Mouse (Mus musculus): ENCODE data around the gene Hist1h2bk. TPM values are rescaled to one million over a fixed set of nuclear protein-coding genes. Genes with fewer than 3 reads are reported as not detected.
"Not testable (repeated sequence)": the region's sequence is repeated elsewhere in the genome, so short reads cannot be mapped to it uniquely, and the experiment has no call there.

Hist1h2bk gene
- polyA plus RNA-seq, 1 experiment from 2014 or later: 5.0 TPM

DNA sequence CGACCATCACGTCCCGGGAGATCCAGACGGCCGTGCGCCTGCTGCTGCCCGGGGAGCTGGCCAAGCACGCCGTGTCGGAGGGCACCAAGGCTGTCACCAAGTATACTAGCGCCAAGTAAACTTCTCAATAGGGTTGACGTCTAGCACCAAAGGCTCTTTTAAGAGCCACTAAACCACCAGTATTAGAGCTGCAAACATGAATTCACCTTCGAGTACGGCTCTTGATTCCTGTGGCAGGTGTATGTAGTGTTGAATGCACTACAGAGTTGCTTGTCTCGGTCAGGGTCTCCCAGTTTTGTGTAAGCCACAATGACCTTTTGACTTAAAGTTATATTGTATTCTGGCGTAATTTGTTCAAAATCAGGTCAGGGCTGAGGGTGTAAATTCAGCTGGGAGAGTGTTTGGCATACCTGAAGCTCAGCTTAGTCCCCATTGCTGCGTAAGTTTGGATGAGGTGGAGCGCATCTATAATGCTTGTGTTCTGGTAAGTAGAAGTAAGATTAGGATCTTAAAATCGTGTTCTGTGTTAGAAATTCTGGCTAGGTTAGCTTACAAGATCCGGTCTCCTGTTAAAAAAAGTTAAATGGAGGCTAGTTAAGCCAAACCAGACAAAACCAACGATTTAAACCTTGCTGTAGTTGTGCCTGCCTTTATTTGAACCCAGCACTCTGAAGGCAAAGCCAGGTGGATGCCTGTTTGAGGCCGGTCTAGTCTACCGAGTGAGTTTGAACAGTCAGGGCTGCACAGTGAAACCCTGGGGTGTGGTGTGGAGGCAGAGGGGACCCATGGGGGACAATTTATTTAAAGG is 683 bp downstream of the Hist1h2bk start:
- no peaks in the 10 kb centered on the region for H3K9me3 ChIP-seq
- 2% methylated on average over 23 of the region's 23 CpGs for WGBS
- no peaks in the 10 kb centered on the region for H3K27me3 ChIP-seq (replicated peaks)
- 0 out of 2 replicates have a peak, but pooled peaks cover 5% of the 10 kb centered on the region for H3K4me1 ChIP-seq (replicated peaks)
- no peaks in the 10 kb centered on the region for H3K36me3 ChIP-seq
- peak overlapping the region; percentile 31 for H3K4me3 ChIP-seq (replicated peaks)
- ATAC-seq: peak; percentile 11
- H3K27ac ChIP-seq: peak overlapping the region; percentile 86
- H3K4me2 ChIP-seq (replicated peaks): peak overlapping the region; percentile 68
- peak overlapping the region; percentile 41 for H3K9ac ChIP-seq

DNA sequence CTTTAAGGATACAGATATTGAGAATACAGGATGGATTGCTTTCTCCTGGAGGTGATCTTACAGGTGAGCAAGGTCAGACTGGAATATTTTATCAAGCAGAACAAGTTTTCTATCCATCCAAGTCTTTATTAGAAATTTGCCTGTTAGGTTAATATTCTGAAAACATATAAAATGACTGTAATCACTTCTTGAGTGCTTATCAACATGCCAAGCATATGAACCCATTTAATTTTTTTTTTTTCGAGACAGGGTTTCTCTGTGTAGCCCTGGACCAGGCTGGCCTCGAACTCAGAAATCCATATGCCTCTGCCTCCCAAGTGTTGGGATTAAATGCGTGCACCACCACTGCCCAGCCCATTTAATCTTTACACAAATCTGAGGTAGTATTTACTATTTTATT is 1.3 kb downstream of the Hist1h2bk start:
- Histone ChIP-seq H3K4me2 (replicated peaks) (peak overlapping the region; percentile 68), H3K27ac (peak overlapping the region; percentile 86), H3K4me3 (replicated peaks) (peak overlapping the region; percentile 31), H3K9ac (0 out of 2 replicates have a peak overlapping the region, but pooled peaks have one; percentile 41), H3K36me3 (no peaks in the 10 kb centered on the region), H3K9me3 (no peaks in the 10 kb centered on the region), H3K27me3 (replicated peaks) (no peaks in the 10 kb centered on the region), H3K4me1 (replicated peaks) (0 out of 2 replicates have a peak, but pooled peaks cover 5% of the 10 kb centered on the region)
- ATAC-seq: no peak
- WGBS: 56% methylated on average over 3 of the region's 3 CpGs

DNA sequence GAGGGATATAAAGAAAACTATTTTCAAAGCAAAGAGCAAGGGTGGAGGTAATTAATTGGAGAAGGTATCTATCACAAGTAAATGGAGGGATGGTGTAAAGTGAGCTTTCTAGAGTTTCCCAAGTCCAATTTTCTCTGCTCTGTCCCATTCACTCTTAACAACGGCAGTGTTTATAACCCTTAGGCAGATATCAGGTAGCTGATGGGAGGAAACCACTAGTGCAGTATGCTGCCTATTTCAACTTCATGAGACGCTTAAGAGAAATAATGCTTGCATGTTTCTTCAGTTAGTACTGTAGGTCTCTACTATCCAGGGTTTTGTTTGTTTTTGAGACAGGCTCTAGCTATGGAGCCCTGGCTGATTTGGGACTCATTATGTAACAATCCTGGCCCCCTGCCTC is 1.7 kb downstream of the Hist1h2bk start:
- H3K9me3 ChIP-seq: no peaks in the 10 kb centered on the region
- no peaks in the 10 kb centered on the region for H3K27me3 ChIP-seq (replicated peaks)
- H3K36me3 ChIP-seq: no peaks in the 10 kb centered on the region
- H3K4me1 ChIP-seq (replicated peaks): 0 out of 2 replicates have a peak, but pooled peaks cover 5% of the 10 kb centered on the region
- ATAC-seq: no peak
- 52% methylated on average over 2 of the region's 2 CpGs for WGBS
- H3K4me2 ChIP-seq (replicated peaks): no peak overlapping the region
- H3K4me3 ChIP-seq (replicated peaks): no peak overlapping the region
- no peak overlapping the region for H3K9ac ChIP-seq
- H3K27ac ChIP-seq: no peak overlapping the region

GRCm38 (mm10) chr13:22039364-22039763 is 3.7 kb downstream of the Hist1h2bk start:
- H3K27ac ChIP-seq: no peak overlapping the region
- H3K4me2 ChIP-seq (replicated peaks): no peak overlapping the region
- WGBS: 63% methylated on average over 5 of the region's 5 CpGs
- H3K4me1 ChIP-seq (replicated peaks): peaks cover 7% of the 10 kb centered on the region; the same call in 1 of the 2 replicates
- H3K36me3 ChIP-seq: no peaks in the 10 kb centered on the region
- H3K9me3 ChIP-seq: no peaks in the 10 kb centered on the region
- H3K9ac ChIP-seq: no peak overlapping the region
- no peak for ATAC-seq
- H3K4me3 ChIP-seq (replicated peaks): no peak overlapping the region
- H3K27me3 ChIP-seq (replicated peaks): no peaks in the 10 kb centered on the region

GRCm38 (mm10) chr13:22039951-22040463 is 4.3 kb downstream of the Hist1h2bk start:
- H3K27ac ChIP-seq: peak overlapping the region; percentile 84
- H3K4me2 ChIP-seq (replicated peaks): peak overlapping the region; percentile 58
- peaks cover 10% of the 10 kb centered on the region; the same call in 1 of the 2 replicates for H3K4me1 ChIP-seq (replicated peaks)
- H3K4me3 ChIP-seq (replicated peaks): peak overlapping the region; percentile 32
- 0% methylated on average over 2 of the region's 2 CpGs for WGBS
- ATAC-seq: no peak
- peak overlapping the region; percentile 30; the same call in 1 of the 2 replicates for H3K9ac ChIP-seq
- H3K9me3 ChIP-seq: no peaks in the 10 kb centered on the region
- H3K27me3 ChIP-seq (replicated peaks): no peaks in the 10 kb centered on the region
- no peaks in the 10 kb centered on the region for H3K36me3 ChIP-seq

GRCm38 (mm10) chr13:22040464-22041141 is 4.9 kb downstream of the Hist1h2bk start:
- peak overlapping the region; percentile 58 for H3K4me2 ChIP-seq (replicated peaks)
- peaks cover 10% of the 10 kb centered on the region; the same call in 1 of the 2 replicates for H3K4me1 ChIP-seq (replicated peaks)
- no peaks in the 10 kb centered on the region for H3K9me3 ChIP-seq
- H3K4me3 ChIP-seq (replicated peaks): peak overlapping the region; percentile 32
- H3K27me3 ChIP-seq (replicated peaks): no peaks in the 10 kb centered on the region
- H3K27ac ChIP-seq: peak overlapping the region; percentile 84
- H3K9ac ChIP-seq: peak overlapping the region; percentile 30
- ATAC-seq: peak; percentile 27
- WGBS: under 1% methylated on average over 23 of the region's 24 CpGs
- no peaks in the 10 kb centered on the region for H3K36me3 ChIP-seq

GRCm38 (mm10) chr13:22041142-22041536 is 5.5 kb downstream of the Hist1h2bk start, which contains the start of gene Hist1h4i:
TSS of gene Hist1h4i (minus strand) at chr13:22041362.
- Histone ChIP-seq H3K9ac (peak within 1 kb of the TSS; percentile 56), H3K4me3 (replicated peaks) (peak within 1 kb of the TSS; percentile 34), H3K4me2 (replicated peaks) (peak within 1 kb of the TSS; percentile 58), H3K27ac (peak within 1 kb of the TSS; percentile 87)
- under 1% methylated on average over 25 of the region's 27 CpGs for WGBS
- H3K27me3 ChIP-seq (replicated peaks); H3K4me1 ChIP-seq (replicated peaks); H3K9me3 ChIP-seq; H3K36me3 ChIP-seq: not testable (repeated sequence)
- ATAC-seq: peak; percentile 68

- H3K9ac ChIP-seq: peak overlapping the region; percentile 56
- H3K9me3 ChIP-seq: no peaks in the 10 kb centered on the region
- 3% methylated on average over 13 of the region's 13 CpGs for WGBS
- peak overlapping the region; percentile 87 for H3K27ac ChIP-seq
- H3K4me1 ChIP-seq (replicated peaks): peaks cover 6% of the 10 kb centered on the region; the same call in 1 of the 2 replicates
- H3K4me3 ChIP-seq (replicated peaks): peak overlapping the region; percentile 34
- H3K4me2 ChIP-seq (replicated peaks): peak overlapping the region; percentile 58
- no peaks in the 10 kb centered on the region for H3K36me3 ChIP-seq
- no peak for ATAC-seq
- H3K27me3 ChIP-seq (replicated peaks): no peaks in the 10 kb centered on the region
Observed at GRCm38 (mm10) chr13:22041651-22042567, 6.2 kb downstream of the Hist1h2bk start.

GRCm38 (mm10) chr13:22042568-22043502 is 7.2 kb downstream of the Hist1h2bk start, which contains the start of the genes Hist1h2ag and Hist1h2bj:
TSS of gene Hist1h2ag (minus strand) at chr13:22042944.
TSS of gene Hist1h2bj (plus strand) at chr13:22043214.
- H3K36me3 ChIP-seq; H3K27me3 ChIP-seq (replicated peaks); H3K4me1 ChIP-seq (replicated peaks); H3K9me3 ChIP-seq: not testable (repeated sequence)
- peak within 1 kb of the TSS; percentile 87 for H3K27ac ChIP-seq
- ATAC-seq: peak; percentile 93
- WGBS: under 1% methylated on average over 49 of the region's 80 CpGs
- peak within 1 kb of the TSS; percentile 56 for H3K9ac ChIP-seq
- H3K4me3 ChIP-seq (replicated peaks): peak within 1 kb of the TSS; percentile 34
- H3K4me2 ChIP-seq (replicated peaks): peak within 1 kb of the TSS; percentile 58

GRCm38 (mm10) chr13:22043503-22044431 is 8.1 kb downstream of the Hist1h2bk start:
- peak; percentile 14 for ATAC-seq

More at GRCm38 (mm10) chr13:22043503-22044431, 8.1 kb downstream of the Hist1h2bk start:
- Histone ChIP-seq H3K36me3 (no peaks in the 10 kb centered on the region), H3K4me1 (replicated peaks) (peaks cover 6% of the 10 kb centered on the region; the same call in 1 of the 2 replicates), H3K4me2 (replicated peaks) (peak overlapping the region; percentile 57), H3K27ac (peak overlapping the region; percentile 79), H3K9ac (peak overlapping the region; percentile 37), H3K27me3 (replicated peaks) (no peaks in the 10 kb centered on the region), H3K9me3 (no peaks in the 10 kb centered on the region), H3K4me3 (replicated peaks) (peak overlapping the region; percentile 28)
- WGBS: 1% methylated on average over 12 of the region's 14 CpGs
